Mouse (Mus musculus) T-helper 1 cell (primary cell): ENCODE results near the gene Gal3st2.
"Not testable (repeated sequence)": the region's sequence is repeated elsewhere in the genome, so short reads cannot be mapped to it uniquely, and the experiment has no call there.

Experiments used
- in situ Hi-C: fragments of 300-600 bp; cut with MboI, MseI; formaldehyde crosslinking; loops from one replicate; pipeline ENCODE4 v1.15.1; 2025; ENCODE audit warnings: high pct_unique_total_duplicates

Gal3st2 gene

GRCm38 (mm10) chr1:93861048-93861447 is at the start of gene Gal3st2:
Gene Gal3st2 (plus strand): TSS chr1:93861306.
- in situ Hi-C loops: not testable (repeated sequence)

DNA sequence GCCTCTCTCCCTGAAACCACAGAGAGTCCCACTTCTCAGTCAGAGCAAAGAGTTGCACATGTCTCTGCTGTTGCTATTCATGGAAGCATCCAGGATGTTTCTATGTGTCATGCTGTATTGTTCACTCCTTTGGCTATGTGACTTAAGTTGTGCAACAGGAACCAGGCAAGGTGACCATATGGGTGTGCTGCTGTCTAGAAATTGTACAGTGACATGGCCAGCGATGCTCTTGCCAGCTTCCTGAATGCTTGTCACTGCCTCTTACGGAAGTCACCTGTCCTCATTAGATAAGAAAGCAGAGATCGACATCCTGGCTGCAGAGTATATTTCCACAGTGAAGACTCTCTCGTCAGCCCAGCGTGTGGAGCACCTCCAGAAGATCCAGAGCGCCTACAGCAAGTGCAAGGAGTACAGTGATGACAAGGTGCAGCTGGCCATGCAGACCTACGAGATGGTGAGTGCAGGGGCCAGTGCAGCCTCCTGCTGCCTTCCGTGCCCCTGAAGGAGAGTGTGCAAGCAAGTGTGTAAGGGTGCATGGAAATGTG is 49.5 kb upstream of the Gal3st2 start:
- in situ Hi-C loops: no loop called here

DNA sequence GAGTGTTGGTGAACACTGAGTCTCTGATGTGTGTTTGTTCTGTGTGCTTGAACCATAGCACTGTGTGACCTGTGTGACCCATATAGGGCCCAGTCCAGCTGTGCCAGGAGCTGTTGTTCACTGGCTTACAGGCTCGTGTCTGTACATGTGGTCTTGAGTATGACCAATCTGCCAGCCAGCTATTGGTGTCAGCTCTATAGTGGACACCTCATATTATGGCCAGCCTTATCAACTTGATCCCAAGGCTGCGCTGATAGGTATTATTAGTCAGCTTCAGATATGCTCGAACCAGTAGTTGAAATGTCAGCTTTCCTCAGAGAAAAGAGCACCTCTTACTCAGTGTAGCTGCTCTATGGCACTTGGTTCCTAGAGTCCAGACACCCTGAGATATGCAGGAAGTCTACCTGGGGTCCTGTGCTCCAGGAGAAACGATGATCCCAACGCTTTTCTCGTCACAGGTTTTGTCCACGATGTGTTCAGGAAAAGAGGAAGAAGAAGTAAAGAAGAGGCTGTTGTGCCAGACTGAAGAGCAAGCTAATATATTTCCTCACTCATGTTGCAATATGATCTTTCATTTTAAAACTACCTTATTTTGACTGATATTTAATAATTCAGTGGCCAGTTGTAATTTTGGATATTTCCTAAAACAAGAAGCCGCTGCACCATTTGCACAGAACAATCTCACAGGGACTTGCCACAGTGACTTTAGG is 43.1 kb upstream of the Gal3st2 start:
- in situ Hi-C loops: no loop called here

DNA sequence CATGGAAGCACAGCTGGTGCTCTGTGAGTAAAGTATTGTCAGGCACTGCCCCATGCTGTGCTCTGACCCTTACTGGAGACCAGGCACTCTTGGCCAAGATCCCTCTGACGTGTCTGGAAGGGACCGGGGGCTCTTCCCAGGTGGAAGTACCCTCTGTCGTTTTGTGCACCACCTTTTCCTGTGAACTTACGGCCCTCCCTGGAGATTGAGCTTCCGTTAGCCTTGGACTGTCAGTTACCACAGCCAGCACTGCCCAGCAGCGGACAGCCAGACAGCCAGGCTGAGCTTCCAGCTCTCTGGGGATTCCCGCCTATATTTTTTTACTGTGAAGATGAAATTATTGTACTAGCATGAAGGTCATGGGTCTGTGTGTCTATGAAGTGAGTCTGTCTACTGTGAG is 42.4 kb upstream of the Gal3st2 start:
- in situ Hi-C loops: no loop called here

DNA sequence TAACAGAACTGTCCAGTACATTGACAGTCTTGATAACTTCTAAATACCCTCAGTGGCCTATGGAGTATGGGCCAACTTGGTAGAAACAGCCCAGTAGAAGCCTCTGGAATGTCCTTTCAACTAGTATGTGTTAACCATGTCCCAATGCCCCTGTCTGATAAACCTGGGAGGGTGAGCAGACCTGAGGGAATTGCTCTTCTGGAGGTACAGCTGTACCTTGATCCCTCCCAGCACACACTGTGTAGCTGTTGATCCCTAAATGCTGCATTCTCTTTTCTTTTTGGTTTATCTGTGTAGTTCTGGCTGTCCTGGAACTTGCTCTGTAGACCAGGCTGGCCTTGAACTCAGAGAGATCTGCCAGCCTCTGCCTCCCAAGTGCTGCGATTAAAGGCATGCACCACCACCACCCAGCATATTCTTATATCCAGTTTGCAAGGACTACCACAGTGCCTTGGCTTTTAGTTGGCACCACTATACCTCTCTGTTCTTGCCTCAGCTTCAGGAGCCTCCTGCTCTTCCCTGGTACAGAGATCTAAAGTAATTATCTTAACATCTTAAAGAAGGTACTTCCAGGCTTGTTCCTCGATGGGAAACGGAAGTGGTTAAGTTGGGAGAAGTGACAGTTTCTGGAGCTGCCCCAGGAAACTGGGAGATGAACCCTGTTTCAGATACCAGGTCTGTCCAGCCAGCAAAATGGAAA is 37.2 kb upstream of the Gal3st2 start:
- in situ Hi-C loops: no loop called here

- in situ Hi-C loops: no loop called here
Observed at GRCm38 (mm10) chr1:93824609-93825008, 36.5 kb upstream of the Gal3st2 start, which contains the start of gene D2hgdh. Gene D2hgdh (plus strand): TSS chr1:93824909.

- in situ Hi-C loops: no loop called here
Observed at GRCm38 (mm10) chr1:93825105-93825674, 35.9 kb upstream of the Gal3st2 start.

DNA sequence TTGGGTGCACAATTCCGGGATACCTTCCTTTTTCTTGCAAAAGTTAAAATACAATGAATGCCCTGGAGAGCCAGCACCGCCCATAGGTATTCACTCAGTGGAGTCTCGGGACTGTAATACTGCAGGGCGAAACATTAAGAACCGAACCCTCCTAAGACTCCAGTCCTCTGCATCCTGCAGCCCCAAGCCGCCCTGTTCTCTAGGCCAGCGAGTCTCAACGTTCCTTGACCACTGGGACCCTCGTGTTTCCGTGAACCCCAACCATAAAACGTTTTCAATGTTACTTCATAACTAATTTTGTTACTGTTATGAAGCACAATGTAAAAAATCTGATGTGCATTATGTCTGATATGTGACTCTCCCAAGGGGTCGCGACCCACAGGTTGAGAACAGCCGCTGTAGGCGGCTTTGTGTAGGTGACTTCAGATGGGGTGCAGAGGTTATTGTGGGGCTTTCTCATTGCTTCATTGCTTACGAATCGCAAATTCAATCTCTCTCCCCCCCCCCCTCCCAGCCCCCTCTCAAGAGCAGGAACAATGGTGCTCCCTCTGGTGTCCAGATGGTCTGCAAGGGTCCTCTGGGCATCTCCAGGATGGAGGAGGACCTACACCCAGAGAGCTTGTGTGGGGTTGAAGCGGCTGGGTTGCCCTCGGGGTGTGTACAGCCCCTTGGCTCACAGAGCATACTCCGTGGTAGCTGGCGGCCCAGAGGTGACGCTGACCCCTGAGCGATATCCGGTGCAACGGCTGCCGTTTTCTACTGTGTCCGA is 35.2 kb upstream of the Gal3st2 start:
- in situ Hi-C loops: no loop called here

DNA sequence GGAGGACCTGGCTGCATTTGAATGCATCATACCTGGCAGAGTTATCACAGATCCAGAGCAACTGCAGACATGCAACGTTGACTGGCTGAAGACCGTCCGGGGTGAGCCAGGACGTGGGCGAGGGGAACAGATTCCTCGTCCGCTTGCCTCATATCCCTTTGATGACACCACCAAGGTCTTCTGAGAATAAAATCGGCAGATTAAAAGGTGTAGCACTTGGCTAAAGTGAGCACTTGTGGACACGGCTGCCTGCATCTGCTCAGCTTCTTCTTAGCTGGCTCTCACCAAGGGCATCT is 34.6 kb upstream of the Gal3st2 start:
- in situ Hi-C loops: no loop called here

DNA sequence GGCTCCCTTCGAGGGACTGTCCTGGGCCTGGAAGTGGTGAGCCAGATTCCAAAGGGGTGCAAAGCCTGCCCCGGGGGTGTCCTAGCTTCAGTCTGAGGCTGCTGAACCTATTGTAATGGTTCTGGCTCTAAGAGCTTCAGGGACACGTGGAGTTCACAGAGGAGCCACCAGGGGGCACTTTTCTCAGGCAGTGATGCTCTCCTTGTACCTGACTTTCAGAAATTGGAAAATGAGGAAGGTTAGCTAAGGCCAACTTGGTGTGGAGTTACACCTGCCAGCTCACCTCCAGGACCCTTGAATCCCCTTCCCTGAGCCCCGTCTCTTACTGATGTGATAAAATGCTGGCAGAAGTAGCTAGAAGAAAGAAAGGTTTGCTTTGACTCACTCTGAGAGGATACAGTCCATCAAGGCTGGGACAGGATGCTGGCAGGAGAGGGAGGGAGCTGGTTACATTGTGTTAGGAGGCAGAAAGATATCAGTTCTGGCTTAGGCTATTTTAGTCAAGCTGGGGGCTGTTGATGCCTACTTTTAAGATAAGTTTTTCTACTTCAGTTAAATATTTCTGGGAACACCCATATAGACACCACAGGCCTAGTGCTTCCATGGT is 28.2 kb upstream of the Gal3st2 start:
- in situ Hi-C loops: not testable (repeated sequence)

GRCm38 (mm10) chr1:93834671-93835150 is 26.4 kb upstream of the Gal3st2 start:
- in situ Hi-C loops: no loop called here

- in situ Hi-C loops: no loop called here
Observed at GRCm38 (mm10) chr1:93835211-93835610, 25.9 kb upstream of the Gal3st2 start.

DNA sequence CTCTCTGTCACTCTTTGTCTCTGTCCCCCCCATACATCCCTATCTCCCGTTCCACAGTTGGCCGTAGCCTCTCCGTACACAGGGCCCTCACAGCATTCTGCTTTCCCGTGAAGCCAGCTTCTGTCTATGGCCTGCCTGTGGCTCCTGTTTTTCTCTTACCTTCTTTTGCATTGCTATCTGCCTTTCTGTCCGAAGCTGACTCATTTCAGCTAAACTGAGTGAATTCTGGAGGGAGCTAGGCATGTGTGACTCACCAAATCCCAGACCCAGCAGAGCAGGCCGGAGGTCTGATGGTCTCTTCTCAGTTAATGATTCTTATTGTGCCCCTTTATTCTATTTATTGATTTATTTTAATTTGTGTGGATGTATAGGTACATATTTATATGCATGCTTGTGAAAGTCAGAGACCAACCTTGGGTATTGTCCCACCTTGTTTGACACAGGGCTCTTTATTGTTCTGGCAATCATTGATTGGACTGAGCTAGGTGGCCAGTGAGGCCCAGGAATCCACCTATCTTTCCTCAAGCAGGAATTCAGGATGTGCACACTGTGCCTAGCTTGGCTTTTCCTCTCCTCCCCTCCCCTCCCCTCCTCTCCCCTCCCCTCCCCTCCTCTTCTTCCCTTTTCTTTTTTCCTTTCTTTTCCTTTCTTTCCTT is 25.1 kb upstream of the Gal3st2 start:
- in situ Hi-C loops: no loop called here

- in situ Hi-C loops: no loop called here
Observed at GRCm38 (mm10) chr1:93836532-93836913, 24.6 kb upstream of the Gal3st2 start.

DNA sequence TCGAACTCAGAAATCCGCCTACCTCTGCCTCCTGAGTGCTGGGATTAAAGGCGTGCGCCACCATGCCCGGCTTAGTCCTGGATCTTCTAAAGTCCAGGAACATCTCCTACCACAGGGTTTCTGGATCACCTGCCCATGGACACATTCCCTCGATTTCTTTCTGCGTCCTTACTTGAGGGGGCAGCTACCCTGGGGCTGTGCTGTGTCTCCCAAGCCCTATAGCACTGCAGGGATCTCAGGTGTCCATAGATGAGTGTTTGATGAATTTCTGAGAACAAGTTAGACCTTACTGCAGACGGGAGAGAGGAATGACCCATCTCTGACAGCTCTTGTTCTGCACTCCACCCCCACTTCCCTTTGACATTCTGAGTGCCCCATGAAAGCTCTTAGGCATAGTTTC is 23.8 kb upstream of the Gal3st2 start:
- in situ Hi-C loops: no loop called here

DNA sequence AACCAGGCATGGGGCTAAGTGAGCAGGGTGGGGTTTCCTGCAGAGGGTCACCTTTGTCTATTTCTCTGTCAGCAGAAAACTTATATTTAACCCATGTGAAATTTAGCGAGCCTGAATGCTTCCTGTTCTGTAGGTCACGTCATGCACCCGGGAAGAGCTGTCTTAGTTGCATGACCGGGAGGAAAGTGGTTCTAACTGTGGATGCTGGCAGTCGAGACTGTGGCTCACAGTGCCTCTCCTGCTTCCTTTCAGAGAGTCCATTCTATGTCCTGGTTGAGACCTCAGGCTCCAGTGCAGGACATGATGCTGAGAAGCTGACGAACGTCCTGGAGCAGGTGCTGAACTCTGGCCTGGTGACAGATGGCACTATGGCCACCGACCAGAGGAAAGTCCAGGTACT is 22.5 kb upstream of the Gal3st2 start:
- in situ Hi-C loops: not testable (repeated sequence)

DNA sequence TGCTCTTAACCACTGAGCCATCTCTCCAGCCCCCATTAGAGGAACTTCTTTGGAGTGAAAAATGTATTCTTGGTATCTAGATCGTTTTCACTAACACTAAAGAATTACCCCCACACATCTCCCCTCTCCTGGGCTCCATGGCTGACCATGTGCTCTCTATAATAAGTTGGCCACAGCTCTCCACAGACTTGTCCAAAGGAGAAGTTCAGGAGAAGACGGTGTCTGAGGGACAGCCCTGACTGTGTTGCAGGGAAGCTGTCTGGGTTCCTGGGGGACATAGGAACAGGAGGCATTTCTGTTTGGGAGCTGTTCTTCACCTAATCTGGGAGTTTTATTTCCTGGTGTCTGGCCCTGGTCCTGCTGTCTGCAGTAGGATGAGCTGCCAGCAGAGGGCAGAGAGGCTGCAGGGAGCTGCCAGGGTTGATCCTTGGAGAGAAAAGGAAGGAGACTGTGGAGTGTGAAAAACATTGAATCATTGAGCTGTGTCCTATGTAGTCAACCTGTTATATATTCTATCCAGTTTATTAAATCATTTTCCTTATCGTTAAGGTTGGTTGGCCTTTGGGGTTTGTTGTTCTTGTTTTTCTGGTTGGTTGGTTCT is 15.2 kb upstream of the Gal3st2 start:
- in situ Hi-C loops: loop anchor here (5.0 kb wide), 1 partner anchor 136 kb away; no protein-coding TSS in a partner anchor

GRCm38 (mm10) chr1:93855790-93856189 is 5.3 kb upstream of the Gal3st2 start:
- in situ Hi-C loops: loop anchor here (5.0 kb wide), 1 partner anchor 67 kb away; no protein-coding TSS in a partner anchor

DNA sequence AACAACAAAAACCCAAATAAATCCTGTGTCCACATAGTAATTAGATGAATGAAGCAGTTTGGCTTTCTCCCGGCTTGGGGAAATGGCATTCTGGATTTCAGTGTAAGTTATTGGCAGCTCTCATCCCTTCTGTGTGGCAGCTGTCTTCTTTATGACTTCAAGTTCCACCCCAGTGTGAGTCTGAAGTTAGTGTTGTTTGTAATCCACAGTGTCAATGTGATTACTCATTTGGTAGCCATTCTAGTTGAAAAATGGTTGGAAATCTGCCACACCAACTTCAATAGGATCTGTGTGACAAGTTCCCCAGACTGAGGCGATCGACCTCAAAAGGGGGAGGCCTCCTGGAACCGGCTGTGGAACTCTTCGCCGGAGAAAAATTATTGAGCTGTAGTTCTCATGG is 3.7 kb upstream of the Gal3st2 start:
- in situ Hi-C loops: loop anchor here (5.0 kb wide), 1 partner anchor 65 kb away; no protein-coding TSS in a partner anchor

GRCm38 (mm10) chr1:93857991-93858390 is 3.1 kb upstream of the Gal3st2 start:
- in situ Hi-C loops: loop anchor here (5.0 kb wide), 1 partner anchor 64 kb away; no protein-coding TSS in a partner anchor
